Mouse (Mus musculus) limb, embryonic 15.5 days (tissue): ENCODE data around the gene Mettl17. TPM values are rescaled to one million over a fixed set of nuclear protein-coding genes. Genes with fewer than 3 reads are reported as not detected.
"Not testable (repeated sequence)": the region's sequence is repeated elsewhere in the genome, so short reads cannot be mapped to it uniquely, and the experiment has no call there.

ENCODE experiments used
- ATAC-seq: fragments of 200-750 bp; cut with Nextera tagmentation; 2 replicates; pipeline ENCODE4 v1.8.0; 2017; ENCODE audit warnings: low read depth, moderate TSS enrichment; ENCODE audit not compliant: insufficient number of reproducible peaks, low FRiP score, low TSS enrichment
- H3K27ac ChIP-seq: fragments of 300-500 bp; sonication (generic); 2 replicates; pipeline ENCODE4 v1.5.1; 2015; ENCODE audit warnings: moderate library complexity, mild to moderate bottlenecking, inconsistent platforms
- H3K27me3 ChIP-seq: fragments of 300-500 bp; sonication (generic); 2 replicates; pipeline ENCODE4 v1.6.1; 2015; ENCODE audit warnings: inconsistent platforms
- H3K36me3 ChIP-seq: fragments of 300-500 bp; sonication (generic); 2 replicates; pipeline ENCODE4 v1.6.1; 2015; ENCODE audit warnings: inconsistent platforms
- H3K4me1 ChIP-seq: fragments of 300-500 bp; sonication (generic); 2 replicates; pipeline ENCODE4 v1.6.1; 2015; ENCODE audit warnings: inconsistent platforms
- H3K4me2 ChIP-seq: fragments of 300-500 bp; sonication (generic); 2 replicates; pipeline ENCODE4 v1.6.1; 2015; ENCODE audit warnings: mild to moderate bottlenecking, inconsistent platforms
- H3K4me3 ChIP-seq: fragments of 300-500 bp; sonication (generic); 2 replicates; pipeline ENCODE4 v1.5.1; 2015; ENCODE audit warnings: mild to moderate bottlenecking, inconsistent platforms
- H3K9ac ChIP-seq: fragments of 300-500 bp; sonication (generic); 2 replicates; pipeline ENCODE4 v1.6.1; 2015; ENCODE audit warnings: inconsistent platforms
- H3K9me3 ChIP-seq: fragments of 300-500 bp; sonication (generic); 2 replicates; pipeline ENCODE4 v1.6.1; 2016; ENCODE audit warnings: inconsistent platforms
- WGBS: fragments of 180-500 bp; shearing (Covaris S2); methylation state at CpG from one replicate; pipeline ENCODE4 v1.1.7; 2015; 5-methylcytosine and 5-hydroxymethylcytosine counted together
- polyA plus RNA-seq: library from polyadenylated mRNA; unstranded; fragments of >200 nt; fragmentation: Nextera tagmentation; extraction: Ambion mirVana; gene quantifications from 2 replicates; pipeline ENCODE4 v1.2.1, GENCODE M21; 2015

Mettl17 gene
- polyA plus RNA-seq, 1 experiment from 2014 or later = 46.8 TPM

- H3K9ac ChIP-seq = no peak overlapping the region
Observed at GRCm38 (mm10) chr14:51918966-51919365, 34.3 kb downstream of the Mettl17 start.

GRCm38 (mm10) chr14:51921759-51922570, 37.3 kb downstream of the Mettl17 start:
- Histone ChIP-seq H3K36me3 (no peaks in the 10 kb centered on the region), H3K4me1 (peaks cover 16% of the 10 kb centered on the region), H3K27ac (peak overlapping the region; percentile 58), H3K9ac (no peak overlapping the region), H3K27me3 (no peaks in the 10 kb centered on the region), H3K9me3 (no peaks in the 10 kb centered on the region), H3K4me2 (no peak overlapping the region), H3K4me3 (no peak overlapping the region)
- 55% methylated on average over 16 of the region's 16 CpGs for WGBS
- ATAC-seq = peak; percentile 36; the same call in 1 of the 2 replicates

More at GRCm38 (mm10) chr14:51918966-51919365, 34.3 kb downstream of the Mettl17 start:
- no peak overlapping the region for H3K4me2 ChIP-seq
- WGBS = 83% methylated on average over 4 of the region's 4 CpGs
- no peaks in the 10 kb centered on the region for H3K9me3 ChIP-seq
- no peak overlapping the region for H3K27ac ChIP-seq
- ATAC-seq = no peak
- H3K4me3 ChIP-seq = no peak overlapping the region
- peaks cover 38% of the 10 kb centered on the region for H3K4me1 ChIP-seq
- no peaks in the 10 kb centered on the region for H3K36me3 ChIP-seq
- H3K27me3 ChIP-seq = no peaks in the 10 kb centered on the region

GRCm38 (mm10) chr14:51922571-51922865, 37.9 kb downstream of the Mettl17 start, which contains the start of gene Rnase13:
Gene Rnase13 (minus strand): TSS chr14:51922773.
- H3K9ac ChIP-seq = no peak within 1 kb of the TSS
- 78% methylated on average over 7 of the region's 7 CpGs for WGBS
- peak within 1 kb of the TSS; percentile 58 for H3K27ac ChIP-seq
- no peak within 1 kb of the TSS for H3K4me3 ChIP-seq
- no peaks in the 10 kb centered on the region for H3K27me3 ChIP-seq
- no peak within 1 kb of the TSS for H3K4me2 ChIP-seq
- no peak for ATAC-seq
- no peaks in the 10 kb centered on the region for H3K9me3 ChIP-seq
- no peaks in the 10 kb centered on the region for H3K36me3 ChIP-seq
- H3K4me1 ChIP-seq = peaks cover 16% of the 10 kb centered on the region

- Histone ChIP-seq H3K9me3 (no peaks in the 10 kb centered on the region), H3K27me3 (no peaks in the 10 kb centered on the region), H3K36me3 (no peaks in the 10 kb centered on the region), H3K4me1 (peaks cover 16% of the 10 kb centered on the region), H3K9ac (no peak overlapping the region), H3K4me3 (no peak overlapping the region), H3K4me2 (no peak overlapping the region), H3K27ac (no peak overlapping the region)
- ATAC-seq = no peak
- WGBS = 83% methylated on average over 2 of the region's 2 CpGs
Observed at GRCm38 (mm10) chr14:51922910-51923309, 38.3 kb downstream of the Mettl17 start.

- ATAC-seq = no peak
- Histone ChIP-seq H3K27me3 (no peaks in the 10 kb centered on the region), H3K9me3 (no peaks in the 10 kb centered on the region), H3K27ac (no peak overlapping the region), H3K9ac (no peak overlapping the region), H3K36me3 (no peaks in the 10 kb centered on the region), H3K4me3 (no peak overlapping the region), H3K4me2 (no peak overlapping the region), H3K4me1 (peaks cover 16% of the 10 kb centered on the region)
- 77% methylated on average over 4 of the region's 4 CpGs for WGBS
Observed at GRCm38 (mm10) chr14:51923492-51923891, 38.9 kb downstream of the Mettl17 start.

GRCm38 (mm10) chr14:51926930-51927329, 42.3 kb downstream of the Mettl17 start:
- WGBS = 91% methylated on average over 11 of the region's 11 CpGs

GRCm38 (mm10) chr14:51929309-51929943, 44.8 kb downstream of the Mettl17 start:
- Histone ChIP-seq H3K4me3 (no peak overlapping the region), H3K4me1 (peaks cover 11% of the 10 kb centered on the region; the same call in 1 of the 2 replicates), H3K4me2 (no peak overlapping the region), H3K27me3 (no peaks in the 10 kb centered on the region), H3K36me3 (no peaks in the 10 kb centered on the region), H3K9ac (no peak overlapping the region), H3K9me3 (no peaks in the 10 kb centered on the region), H3K27ac (peak overlapping the region; percentile 24; the same call in 1 of the 2 replicates)
- ATAC-seq = no peak
- 70% methylated on average over 8 of the region's 8 CpGs for WGBS

More at GRCm38 (mm10) chr14:51926930-51927329, 42.3 kb downstream of the Mettl17 start:
- H3K9me3 ChIP-seq, H3K36me3 ChIP-seq, H3K4me2 ChIP-seq, H3K9ac ChIP-seq, ATAC-seq, H3K4me3 ChIP-seq, H3K27me3 ChIP-seq, H3K27ac ChIP-seq: not testable (repeated sequence)
- H3K4me1 ChIP-seq = peaks cover 21% of the 10 kb centered on the region

- ATAC-seq = no peak
- WGBS = 62% methylated on average over 9 of the region's 9 CpGs
- no peak overlapping the region for H3K4me2 ChIP-seq
- H3K4me1 ChIP-seq = peaks cover 11% of the 10 kb centered on the region; the same call in 1 of the 2 replicates
- H3K9ac ChIP-seq = no peak overlapping the region
- no peaks in the 10 kb centered on the region for H3K27me3 ChIP-seq
- H3K9me3 ChIP-seq = no peaks in the 10 kb centered on the region
- no peaks in the 10 kb centered on the region for H3K36me3 ChIP-seq
- peak overlapping the region; percentile 24; the same call in 1 of the 2 replicates for H3K27ac ChIP-seq
- H3K4me3 ChIP-seq = no peak overlapping the region
Observed at GRCm38 (mm10) chr14:51929968-51930367, 45.3 kb downstream of the Mettl17 start.

- 0 out of 2 replicates have a peak, but pooled peaks have one; percentile 51 for ATAC-seq
- Histone ChIP-seq H3K27me3 (no peaks in the 10 kb centered on the region), H3K9me3 (no peaks in the 10 kb centered on the region), H3K4me2 (no peak overlapping the region), H3K4me1 (peaks cover 11% of the 10 kb centered on the region; the same call in 1 of the 2 replicates), H3K4me3 (no peak overlapping the region), H3K27ac (no peak overlapping the region), H3K36me3 (no peaks in the 10 kb centered on the region), H3K9ac (no peak overlapping the region)
- whole genome bisulfite sequencing = 29% methylated on average over 5 of the region's 5 CpGs
Observed at GRCm38 (mm10) chr14:51930824-51931223, 46.2 kb downstream of the Mettl17 start.

- Histone ChIP-seq H3K9me3 (no peaks in the 10 kb centered on the region), H3K9ac (no peak overlapping the region), H3K4me1 (peaks cover 11% of the 10 kb centered on the region; the same call in 1 of the 2 replicates), H3K4me3 (no peak overlapping the region), H3K4me2 (no peak overlapping the region), H3K27me3 (no peaks in the 10 kb centered on the region), H3K27ac (no peak overlapping the region), H3K36me3 (no peaks in the 10 kb centered on the region)
- no peak for ATAC-seq
- WGBS = 52% methylated on average over 10 of the region's 10 CpGs
Observed at GRCm38 (mm10) chr14:51932092-51933020, 47.7 kb downstream of the Mettl17 start.

- WGBS = 87% methylated on average over 9 of the region's 9 CpGs
- no peak overlapping the region for H3K27ac ChIP-seq
- H3K4me1 ChIP-seq = peaks cover 9% of the 10 kb centered on the region; the same call in 1 of the 2 replicates
- H3K27me3 ChIP-seq = no peaks in the 10 kb centered on the region
- no peaks in the 10 kb centered on the region for H3K36me3 ChIP-seq
- no peak overlapping the region for H3K9ac ChIP-seq
- H3K4me3 ChIP-seq = no peak overlapping the region
- H3K9me3 ChIP-seq = no peaks in the 10 kb centered on the region
- H3K4me2 ChIP-seq = no peak overlapping the region
- no peak for ATAC-seq
Observed at GRCm38 (mm10) chr14:51939005-51939404, 54.4 kb downstream of the Mettl17 start.
